Mouse (Mus musculus) bone marrow, adult 2 months (tissue): ENCODE measurements around the gene Gm4553.
"Not testable (repeated sequence)": the region's sequence is repeated elsewhere in the genome, so short reads cannot be mapped to it uniquely, and the experiment has no call there.

Source experiments
- CTCF ChIP-seq: fragments of 200-500 bp; IDR thresholded peaks from 2 replicates; pipeline ENCODE4 v1.5.1; 2011; ENCODE audit warnings: low read length, control low read depth; ENCODE audit not compliant: control insufficient read depth, insufficient read depth
- POLR2A ChIP-seq: fragments of 200-500 bp; IDR thresholded peaks from 2 replicates; pipeline ENCODE4 v1.6.1; 2011; ENCODE audit warnings: low read depth, mild to moderate bottlenecking, control low read depth, low read length, borderline replicate concordance; ENCODE audit not compliant: control insufficient read depth

DNA sequence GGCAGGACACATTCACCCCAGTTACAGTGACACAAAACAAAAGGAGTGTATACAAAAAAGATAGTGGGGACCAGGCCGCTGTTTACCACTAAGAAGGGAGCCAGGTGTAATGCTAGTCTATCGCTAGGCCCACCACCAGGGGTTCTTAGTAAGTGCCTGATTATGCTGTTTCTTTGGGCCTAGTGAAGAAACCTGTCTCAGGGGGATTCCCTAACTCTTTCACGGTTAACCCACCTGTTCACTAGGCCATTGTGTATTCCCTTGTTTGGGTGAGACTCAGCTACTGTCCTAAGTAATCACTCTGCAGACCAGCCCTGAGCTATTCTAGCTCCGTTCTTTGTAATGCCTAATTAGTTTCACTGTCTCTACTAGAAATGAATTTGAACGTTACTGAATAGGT, 41.4 kb upstream of the Gm4553 start:
- not testable (repeated sequence) for TF ChIP-seq CTCF, POLR2A
